Mouse (Mus musculus) bone marrow macrophage, adult 2 months (primary cell): ENCODE data around the gene Ltbp2. TPM values are rescaled to one million over a fixed set of nuclear protein-coding genes. Genes with fewer than 3 reads are reported as not detected.

Experiments
- H3K27ac ChIP-seq: 2 replicates; pipeline ENCODE4 v1.5.1; 2012; ENCODE audit warnings: low read depth, low read length; ENCODE audit not compliant: insufficient read depth
- H3K4me1 ChIP-seq: 2 replicates; pipeline ENCODE4 v1.6.1; 2012; ENCODE audit warnings: low read length; ENCODE audit not compliant: control insufficient read depth, insufficient read depth
- H3K4me3 ChIP-seq: 2 replicates; pipeline ENCODE4 v1.5.1; 2012; ENCODE audit warnings: mild to moderate bottlenecking, low read length, moderate library complexity; ENCODE audit not compliant: insufficient read depth
- CTCF ChIP-seq: IDR thresholded peaks from 2 replicates; pipeline ENCODE4 v1.5.1; 2012; ENCODE audit warnings: low read depth, mild to moderate bottlenecking, low read length, moderate library complexity
- POLR2A ChIP-seq: IDR thresholded peaks from 2 replicates; pipeline ENCODE4 v1.6.1; 2012; ENCODE audit warnings: mild to moderate bottlenecking, low read depth, low read length, borderline replicate concordance
- polyA plus RNA-seq: library from polyadenylated mRNA; stranded (reverse); fragments of >200 nt; gene quantifications from 2 replicates; pipeline ENCODE4 v1.2.4, GENCODE M21; 2012; ENCODE audit not compliant: missing spikeins, insufficient read depth, insufficient read length

Ltbp2 gene
- polyA plus RNA-seq, 1 experiment = 1.1 TPM

DNA sequence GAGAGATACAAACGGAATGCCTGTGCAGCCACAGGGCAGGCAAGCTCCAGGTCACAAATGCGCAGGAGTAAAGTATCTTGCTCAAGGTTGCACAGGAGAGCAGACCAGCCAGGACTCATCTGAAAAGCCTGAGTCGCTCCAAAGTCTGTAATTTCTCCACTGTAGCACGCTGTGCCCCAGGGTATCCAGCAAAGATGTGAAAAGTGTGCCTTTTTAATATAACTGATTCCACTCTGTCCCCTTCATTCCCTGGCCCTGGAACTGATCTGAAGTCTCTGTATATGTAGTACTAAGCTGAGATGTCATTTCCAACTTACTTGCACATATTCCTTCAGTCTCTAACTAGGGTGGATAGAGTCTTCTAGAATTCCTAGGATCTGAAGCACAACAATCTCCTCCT lies 6.5 kb upstream of the Ltbp2 start:
- Histone ChIP-seq H3K4me3 (no peak overlapping the region), H3K27ac (no peak overlapping the region), H3K4me1 (no peaks in the 10 kb centered on the region)
- no peak for TF ChIP-seq CTCF
- TF ChIP-seq POLR2A = no peak

DNA sequence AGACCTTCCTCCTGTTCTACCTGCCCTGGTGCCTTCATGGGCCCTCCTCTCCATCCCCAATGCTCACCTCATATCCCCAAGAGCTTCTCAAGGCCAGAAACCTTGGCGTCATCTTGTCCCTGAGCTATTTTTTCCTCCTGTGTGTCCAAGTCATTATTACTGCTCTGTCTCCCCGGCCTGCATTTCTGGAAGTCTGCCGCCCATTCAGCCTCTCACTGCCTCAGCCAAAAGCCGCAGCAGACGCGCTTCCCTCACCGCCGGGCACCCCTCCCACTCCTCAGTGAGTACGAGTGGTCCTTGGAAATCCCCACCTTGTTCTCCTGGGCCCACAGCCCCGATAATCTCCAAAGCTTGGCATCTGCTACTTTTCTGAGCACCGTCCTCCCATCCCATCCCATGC lies 3.8 kb upstream of the Ltbp2 start:
- Histone ChIP-seq H3K27ac (no peak overlapping the region), H3K4me1 (peaks cover 4% of the 10 kb centered on the region), H3K4me3 (no peak overlapping the region)
- TF ChIP-seq CTCF = no peak
- TF ChIP-seq POLR2A = no peak

DNA sequence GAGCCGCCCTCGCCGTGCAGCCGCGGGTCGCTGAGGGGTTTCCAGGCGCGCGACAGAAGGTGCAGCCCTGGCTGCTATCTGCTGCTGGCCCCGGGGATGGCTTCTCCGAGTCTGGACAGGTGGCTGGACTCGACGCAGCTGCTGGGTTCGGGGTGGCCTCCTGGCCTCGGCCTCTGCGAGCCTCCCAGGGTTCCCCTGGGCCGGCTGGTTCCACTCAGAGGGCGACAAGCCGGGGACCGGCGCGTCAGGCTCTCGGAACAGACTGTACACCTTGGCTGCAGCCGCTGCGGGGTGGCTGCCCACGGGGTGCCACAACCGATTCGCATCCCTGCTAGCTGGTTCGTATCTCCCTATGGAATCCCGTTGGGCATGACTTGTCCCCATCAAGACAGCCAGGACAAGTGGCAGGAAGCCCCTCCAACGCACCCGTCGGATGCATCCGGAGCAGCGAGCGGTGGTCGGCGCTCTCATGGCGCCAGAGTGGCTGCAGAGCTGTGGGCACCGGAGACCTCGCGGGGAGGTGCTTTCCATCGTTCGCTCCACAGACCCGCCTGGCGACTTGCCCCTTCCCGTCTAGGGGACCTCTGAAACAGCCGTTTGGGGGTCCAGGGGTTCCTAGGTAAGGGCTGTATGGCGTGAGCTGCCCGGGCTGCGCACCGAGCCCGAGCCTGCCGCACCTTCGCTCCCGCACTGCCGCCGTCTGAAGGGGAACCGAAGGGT lies 411 bp downstream of the Ltbp2 start:
- Histone ChIP-seq H3K4me3 (peak overlapping the region; percentile 55), H3K27ac (no peak overlapping the region), H3K4me1 (peaks cover 4% of the 10 kb centered on the region)
- TF ChIP-seq POLR2A = no peak
- no peak for TF ChIP-seq CTCF

DNA sequence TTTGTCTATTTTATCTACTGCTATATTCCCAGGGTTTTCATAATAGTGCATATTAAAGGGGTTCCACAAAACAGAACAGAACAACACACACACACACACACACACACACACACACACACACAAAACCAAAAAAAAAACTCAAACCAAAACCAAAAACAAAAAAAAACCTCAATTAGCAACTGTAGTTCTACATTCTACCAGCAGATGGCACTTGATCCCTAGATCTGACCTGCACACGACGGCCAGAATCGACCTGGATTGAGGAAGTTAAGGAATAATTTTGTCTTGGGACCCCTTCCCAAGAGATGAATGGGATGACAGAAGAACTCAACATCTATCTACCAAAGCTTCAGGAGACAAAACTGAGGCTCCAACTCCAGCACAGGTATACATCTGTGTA lies 2.9 kb downstream of the Ltbp2 start:
- Histone ChIP-seq H3K27ac (no peak overlapping the region), H3K4me3 (no peak overlapping the region), H3K4me1 (peaks cover 6% of the 10 kb centered on the region)
- TF ChIP-seq POLR2A (no peak), CTCF (no peak)

DNA sequence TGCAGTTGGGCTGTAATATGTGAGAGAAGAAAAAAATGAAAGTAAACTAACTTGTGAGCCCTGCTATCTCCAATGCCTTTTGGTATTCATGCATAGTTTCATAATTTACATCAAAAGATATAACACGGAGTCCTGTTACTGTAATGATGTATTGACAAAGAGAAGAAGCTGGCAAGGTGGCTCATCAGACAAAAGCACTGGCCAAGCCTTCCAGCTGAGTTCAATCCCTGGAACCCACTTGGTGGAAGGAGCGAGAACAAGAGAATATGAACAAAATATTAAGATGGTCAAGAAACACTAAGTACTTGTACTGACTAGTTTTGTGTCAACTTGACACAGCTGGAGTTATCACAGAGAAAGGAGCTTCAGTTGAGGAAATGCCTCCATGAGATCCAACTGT lies 4.0 kb downstream of the Ltbp2 start:
- H3K4me3 ChIP-seq = no peak overlapping the region
- H3K4me1 ChIP-seq = peaks cover 6% of the 10 kb centered on the region
- no peak for TF ChIP-seq POLR2A
- H3K27ac ChIP-seq = no peak overlapping the region

DNA sequence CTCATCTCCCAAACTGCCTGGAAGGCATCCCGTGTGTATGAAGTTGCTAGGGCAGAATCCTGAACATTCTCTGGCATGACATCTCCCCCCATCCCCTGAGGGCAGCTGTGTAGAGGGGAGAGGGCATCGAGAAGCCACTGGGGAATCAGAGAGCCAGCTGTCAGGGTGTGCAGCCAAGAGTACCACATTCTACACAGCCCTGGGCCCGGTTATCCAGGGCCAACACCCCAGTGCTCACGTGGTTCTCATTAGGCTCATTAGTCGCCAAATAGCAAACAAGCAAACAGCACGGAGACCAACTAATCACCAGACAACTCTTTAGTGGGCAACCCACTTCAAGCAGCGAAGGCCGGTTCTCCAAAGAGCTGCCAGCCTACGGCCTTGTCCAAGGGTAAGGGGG lies 10.9 kb downstream of the Ltbp2 start:
- Histone ChIP-seq H3K4me3 (no peak overlapping the region), H3K4me1 (peaks cover 13% of the 10 kb centered on the region; the same call in 1 of the 2 replicates), H3K27ac (no peak overlapping the region)
- TF ChIP-seq CTCF = no peak
- no peak for TF ChIP-seq POLR2A

DNA sequence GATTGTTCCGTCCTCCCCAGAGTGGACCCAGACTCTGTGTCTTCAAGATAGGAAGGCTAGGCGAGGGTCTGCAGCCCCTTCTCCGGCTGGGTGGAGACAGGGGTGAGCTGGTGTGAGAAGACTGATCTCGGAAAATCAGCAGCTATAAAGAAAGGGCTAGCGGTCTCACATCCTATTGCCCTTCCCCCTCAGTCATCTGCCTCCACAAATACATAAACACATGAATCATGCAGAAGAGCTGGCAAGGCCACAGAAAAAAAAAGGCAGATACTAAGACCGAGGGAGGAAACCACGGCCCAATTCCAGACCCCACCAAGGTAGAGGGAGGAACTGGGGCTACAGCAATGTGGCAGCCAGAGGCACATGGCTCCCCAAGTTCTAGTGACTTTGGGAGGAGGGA lies 11.5 kb downstream of the Ltbp2 start:
- Histone ChIP-seq H3K4me1 (peaks cover 13% of the 10 kb centered on the region; the same call in 1 of the 2 replicates), H3K4me3 (no peak overlapping the region), H3K27ac (no peak overlapping the region)
- TF ChIP-seq CTCF (no peak), POLR2A (no peak)

DNA sequence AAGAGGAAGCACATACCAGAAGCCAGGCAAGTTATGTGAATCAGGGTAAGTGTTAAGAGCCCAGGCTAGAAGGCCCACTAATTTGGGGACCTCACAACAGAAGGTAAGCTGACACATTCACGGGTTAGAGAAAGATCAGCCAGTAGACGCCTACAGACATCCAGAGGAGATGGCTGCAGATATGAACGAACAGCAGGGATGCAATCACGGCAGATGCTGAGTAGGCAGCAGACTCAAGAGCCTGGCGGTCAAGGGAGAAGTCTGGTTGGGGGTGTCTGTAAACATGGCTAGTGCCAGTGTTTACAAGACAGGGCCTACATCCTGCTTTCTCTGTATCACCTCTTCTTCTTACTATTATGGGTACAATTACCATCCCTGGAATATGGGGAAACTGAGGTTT lies 13.1 kb downstream of the Ltbp2 start:
- peaks cover 11% of the 10 kb centered on the region; the same call in 1 of the 2 replicates for H3K4me1 ChIP-seq
- TF ChIP-seq CTCF (no peak), POLR2A (no peak)

DNA sequence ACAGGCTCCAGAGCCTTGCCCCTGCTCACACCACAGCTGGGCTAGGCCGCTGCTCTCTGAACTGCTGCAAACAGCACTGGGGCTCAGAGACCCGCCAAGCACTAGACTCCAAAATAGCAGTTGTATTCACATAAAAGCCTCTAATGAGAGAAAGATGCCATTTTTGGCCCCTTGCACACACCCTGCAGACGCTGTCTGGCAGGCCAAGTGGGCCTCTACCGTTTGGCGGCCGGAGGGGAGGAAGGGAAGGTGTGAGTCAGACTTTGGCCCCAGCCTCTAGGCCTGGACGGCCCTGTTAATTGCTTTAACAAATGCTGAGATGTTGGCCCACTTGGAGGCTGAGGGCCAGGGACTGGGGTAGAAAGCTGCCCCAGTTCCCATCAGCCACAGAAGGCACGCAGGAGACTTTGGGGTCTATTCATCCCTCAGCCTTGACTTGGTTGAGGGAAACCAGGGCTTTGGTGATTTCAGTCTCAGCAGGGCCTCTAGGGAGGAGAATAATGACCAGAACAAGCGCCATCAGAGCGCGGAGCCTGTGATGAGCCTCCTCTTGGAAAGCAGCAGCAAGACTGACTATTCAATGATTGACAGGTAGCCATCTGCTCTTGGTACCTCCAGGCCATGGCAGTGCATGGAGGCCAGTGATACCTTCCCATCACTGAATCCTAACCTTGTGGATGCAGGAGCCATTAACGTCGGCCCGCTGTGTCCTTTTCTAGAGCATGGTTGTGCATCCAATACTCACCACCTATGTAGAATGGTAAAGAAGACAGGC lies 14.0 kb downstream of the Ltbp2 start:
- Histone ChIP-seq H3K27ac (no peak overlapping the region), H3K4me1 (peaks cover 11% of the 10 kb centered on the region; the same call in 1 of the 2 replicates), H3K4me3 (no peak overlapping the region)
- TF ChIP-seq POLR2A (no peak), CTCF (no peak)

More for the DNA sequence above, 13.1 kb downstream of the Ltbp2 start:
- no peak overlapping the region for H3K27ac ChIP-seq
- no peak overlapping the region for H3K4me3 ChIP-seq
